Mouse (Mus musculus): ENCODE data around the gene Nif3l1.

Nif3l1 gene

GRCm38 (mm10) chr1:58458867-58459266 lies 13.9 kb downstream of the Nif3l1 start:
- no peak for DNase-seq

- no peak for DNase-seq
These were observed 15.6 kb downstream of the Nif3l1 start for GRCm38 (mm10) chr1:58460566-58460965.

- DNase-seq = no peak
These were observed 19.0 kb downstream of the Nif3l1 start for GRCm38 (mm10) chr1:58463935-58464334.

- DNase-seq = no peak
These were observed 20.1 kb downstream of the Nif3l1 start for GRCm38 (mm10) chr1:58465042-58465441.

GRCm38 (mm10) chr1:58465561-58465960 lies 20.6 kb downstream of the Nif3l1 start:
- DNase-seq = no peak

- DNase-seq = no peak
These were observed 30.7 kb downstream of the Nif3l1 start for GRCm38 (mm10) chr1:58475662-58476061.

- no peak for DNase-seq
These were observed 37.7 kb downstream of the Nif3l1 start for GRCm38 (mm10) chr1:58482647-58483046.

GRCm38 (mm10) chr1:58495603-58496002 lies 50.7 kb downstream of the Nif3l1 start:
- no peak for DNase-seq

GRCm38 (mm10) chr1:58497678-58498077 lies 52.7 kb downstream of the Nif3l1 start:
- no peak for DNase-seq

- no peak for DNase-seq
These were observed 53.8 kb downstream of the Nif3l1 start for GRCm38 (mm10) chr1:58498758-58499157.

GRCm38 (mm10) chr1:58503134-58503533 lies 58.2 kb downstream of the Nif3l1 start:
- DNase-seq = no peak

GRCm38 (mm10) chr1:58503793-58504370 lies 58.9 kb downstream of the Nif3l1 start:
- no peak for DNase-seq

- peak; percentile 97 for DNase-seq
These were observed 59.8 kb downstream of the Nif3l1 start, which contains the start of gene Orc2 for GRCm38 (mm10) chr1:58504577-58505254. Gene Orc2, minus strand, starts transcription at chr1:58505109.

GRCm38 (mm10) chr1:58507249-58507648 lies 62.3 kb downstream of the Nif3l1 start:
- DNase-seq = no peak

Data from retina, postnatal 1 day (tissue).